Mouse (Mus musculus) cortical plate, adult 2 months (tissue): ENCODE measurements around the gene Zeb2. TPM values are rescaled to one million over a fixed set of nuclear protein-coding genes. Genes with fewer than 3 reads are reported as not detected.

Source experiments
- H3K27ac ChIP-seq: fragments of 200-500 bp; 2 replicates; pipeline ENCODE4 v1.5.1; 2012; ENCODE audit warnings: low read length, control low read depth, inconsistent platforms; ENCODE audit not compliant: insufficient read depth
- H3K4me1 ChIP-seq: fragments of 200-500 bp; 2 replicates; pipeline ENCODE4 v1.6.1; 2011; ENCODE audit warnings: low read length; ENCODE audit not compliant: control insufficient read depth, insufficient read depth
- H3K4me3 ChIP-seq: fragments of 200-500 bp; 2 replicates; pipeline ENCODE4 v1.5.1; 2011; ENCODE audit warnings: mild to moderate bottlenecking, low read length, control low read depth; ENCODE audit not compliant: insufficient read depth
- CTCF ChIP-seq: fragments of 200-500 bp; IDR thresholded peaks from 2 replicates; pipeline ENCODE4 v1.5.1; 2011; ENCODE audit warnings: mild to moderate bottlenecking, control low read depth, low read length; ENCODE audit not compliant: insufficient read depth; ENCODE audit errors: extremely low read depth
- POLR2A ChIP-seq: fragments of 200-500 bp; IDR thresholded peaks from 2 replicates; pipeline ENCODE4 v1.6.1; 2011; ENCODE audit warnings: mild to moderate bottlenecking, low read length, control low read depth; ENCODE audit not compliant: insufficient read depth; ENCODE audit errors: extremely low read depth
- polyA plus RNA-seq: library from polyadenylated mRNA; depleted of rRNA; stranded (reverse); fragments of >200 nt; gene quantifications from 2 replicates; pipeline ENCODE4 v1.2.3, GENCODE M21; 2012

Zeb2 gene
- polyA plus RNA-seq, 1 experiment, result 65.4 TPM

DNA sequence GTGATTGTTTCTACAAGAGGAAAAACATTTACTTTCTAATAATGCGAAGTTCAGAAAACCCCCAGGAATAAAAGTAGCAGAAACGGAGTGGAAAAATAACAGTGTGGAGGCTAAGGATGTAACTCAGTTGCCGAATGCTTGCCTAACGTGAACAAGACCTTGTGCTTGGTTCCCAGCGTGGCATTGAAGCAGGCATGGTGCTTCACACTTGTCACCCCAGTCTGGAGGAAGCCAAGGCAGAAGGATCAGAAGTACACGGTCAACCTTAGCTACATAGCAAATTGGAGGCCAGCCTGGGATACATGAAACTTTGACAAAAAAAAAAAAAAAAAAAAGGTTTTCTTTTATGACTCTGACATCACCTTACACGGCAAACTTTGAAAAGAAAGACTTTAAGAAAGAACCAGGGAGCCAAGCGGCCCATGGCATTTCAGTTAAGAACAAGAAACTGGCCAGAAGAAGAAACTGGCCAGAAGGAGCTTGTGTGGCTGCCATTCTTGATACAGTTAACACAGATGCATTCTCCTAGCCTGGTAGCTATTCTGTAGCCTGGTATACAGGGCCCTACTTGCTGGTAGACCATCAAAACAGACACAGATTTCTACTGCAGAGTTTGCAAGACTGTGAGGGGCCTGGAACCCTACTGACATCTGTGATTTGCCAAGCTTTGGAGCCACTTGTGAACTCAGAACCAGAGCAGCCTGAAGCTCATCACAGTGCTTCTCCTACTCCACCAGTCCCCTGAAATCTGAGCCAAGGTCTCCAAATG, 26.5 kb downstream of the Zeb2 start:
- Histone ChIP-seq H3K4me1 (peaks cover 21% of the 10 kb centered on the region), H3K4me3 (no peak overlapping the region), H3K27ac (peak overlapping the region; percentile 54; the same call in 1 of the 2 replicates)
- TF ChIP-seq CTCF (no peak), POLR2A (no peak)

DNA sequence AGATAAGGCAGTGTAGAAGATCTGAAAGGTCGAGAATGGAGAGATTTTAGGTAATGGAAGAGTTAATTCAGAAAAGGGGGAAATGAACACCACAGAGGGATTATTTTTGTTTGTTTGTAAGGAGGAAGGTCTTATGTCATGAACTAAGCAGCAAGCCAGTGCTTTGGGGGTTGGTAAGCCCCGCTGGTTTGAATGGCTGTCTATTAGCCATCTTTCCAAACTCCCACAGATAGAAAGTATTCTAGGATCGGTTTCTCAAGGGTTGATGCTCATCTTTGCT, 28.0 kb downstream of the Zeb2 start:
- TF ChIP-seq POLR2A (no peak), CTCF (no peak)
- Histone ChIP-seq H3K27ac (peak overlapping the region; percentile 54), H3K4me1 (peaks cover 21% of the 10 kb centered on the region), H3K4me3 (no peak overlapping the region)

DNA sequence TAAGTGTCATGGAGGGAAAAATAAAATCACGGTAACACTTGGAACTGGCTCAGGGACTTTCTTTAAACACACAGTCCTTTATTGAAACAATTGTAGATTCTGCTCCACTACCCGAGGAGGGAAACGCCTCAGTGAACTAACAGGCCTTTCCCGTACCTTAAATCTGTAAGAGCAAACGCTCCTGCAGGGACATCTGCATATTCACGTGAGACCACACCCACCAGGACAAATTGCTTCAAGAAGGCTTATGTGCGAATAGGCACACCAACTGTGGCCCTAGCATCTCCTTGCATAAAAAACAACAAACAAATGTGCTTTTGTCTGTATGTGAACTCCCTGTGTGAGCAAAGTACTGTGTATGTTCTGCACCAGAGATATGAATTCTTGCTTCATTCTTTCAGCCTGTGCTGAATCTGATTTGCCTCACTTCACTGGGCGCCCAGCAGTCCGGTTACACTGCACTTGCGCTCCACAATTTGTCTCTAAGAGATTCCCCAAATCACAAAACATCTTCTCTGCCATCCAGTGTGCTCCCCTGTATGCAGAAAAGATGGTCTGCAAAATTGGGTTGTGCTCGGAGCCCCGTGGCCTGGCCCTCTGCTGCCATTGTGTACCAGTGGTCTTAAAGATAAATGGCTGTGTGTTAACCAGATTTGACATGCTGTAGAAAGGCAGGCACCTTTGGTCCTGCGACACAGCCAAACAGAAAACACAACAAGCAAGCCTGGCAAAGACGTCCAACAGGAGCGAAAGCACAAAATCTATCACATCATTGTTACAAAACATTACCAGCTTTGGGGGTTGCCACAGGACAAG, 28.6 kb downstream of the Zeb2 start:
- TF ChIP-seq POLR2A (no peak), CTCF (no peak)
- Histone ChIP-seq H3K27ac (peak overlapping the region; percentile 54), H3K4me1 (peaks cover 18% of the 10 kb centered on the region), H3K4me3 (no peak overlapping the region)

DNA sequence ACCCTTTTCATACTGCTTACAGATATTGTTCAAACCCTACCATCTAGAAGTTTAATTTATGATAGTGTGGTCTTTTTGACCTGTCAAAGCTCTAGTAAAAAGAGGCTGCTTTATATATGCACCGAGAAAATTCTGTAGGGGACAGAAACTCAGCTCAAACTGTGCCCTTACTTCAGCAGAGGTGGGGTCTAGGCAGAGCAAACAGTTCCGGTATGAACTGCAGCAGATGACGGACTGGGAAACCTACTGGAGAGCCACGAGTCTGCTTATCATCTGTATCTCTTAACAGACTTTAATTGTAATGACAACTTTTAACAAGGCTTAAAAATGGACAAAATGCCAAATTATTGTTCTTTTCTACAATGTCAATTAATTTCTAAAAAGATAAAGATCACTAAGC, 30.0 kb downstream of the Zeb2 start:
- Histone ChIP-seq H3K4me3 (no peak overlapping the region), H3K27ac (peak overlapping the region; percentile 10; the same call in 1 of the 2 replicates), H3K4me1 (peaks cover 20% of the 10 kb centered on the region)
- TF ChIP-seq CTCF (no peak), POLR2A (no peak)

DNA sequence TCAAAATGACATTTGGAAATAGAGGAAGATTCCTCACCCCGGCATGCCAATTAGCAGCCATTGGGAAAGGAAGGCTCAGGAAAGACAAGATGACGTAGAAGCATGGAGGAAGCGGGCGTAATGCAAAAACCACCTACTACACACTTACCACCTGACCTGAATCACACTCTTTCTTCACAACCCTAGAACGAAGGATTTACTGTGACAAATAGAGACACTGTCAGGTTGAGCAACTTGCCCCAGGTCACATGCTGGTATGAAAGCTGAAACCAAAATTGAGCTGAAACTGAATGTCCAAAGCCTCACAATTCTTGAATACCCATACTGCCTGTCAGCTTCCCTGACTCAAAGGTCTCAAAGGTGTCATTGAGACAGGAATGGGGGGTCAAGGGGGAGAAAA, 31.5 kb downstream of the Zeb2 start:
- TF ChIP-seq POLR2A, result no peak
- H3K4me3 ChIP-seq, result no peak overlapping the region
- peak overlapping the region; percentile 92 for H3K27ac ChIP-seq
- H3K4me1 ChIP-seq, result peaks cover 20% of the 10 kb centered on the region

DNA sequence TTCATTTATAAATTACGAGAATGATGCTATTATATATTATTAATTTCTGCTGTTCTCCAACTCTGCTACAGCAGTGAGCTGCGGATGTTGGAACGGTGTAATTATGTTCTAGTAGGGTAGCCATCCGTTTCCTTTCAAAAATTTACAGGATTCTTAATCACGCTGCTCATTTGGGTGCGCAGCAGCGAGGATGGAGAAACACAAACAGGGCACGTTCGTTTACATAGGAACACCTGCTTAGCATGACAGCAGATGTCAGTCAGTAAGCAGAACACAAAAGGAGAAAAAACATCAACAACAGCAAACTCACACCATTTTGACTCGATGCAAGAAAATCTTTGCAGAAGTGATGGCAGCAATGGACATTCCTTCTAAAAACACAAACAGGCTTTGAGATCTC, 34.2 kb downstream of the Zeb2 start:
- H3K4me1 ChIP-seq, result peaks cover 14% of the 10 kb centered on the region
- no peak for TF ChIP-seq CTCF
- no peak for TF ChIP-seq POLR2A
- H3K4me3 ChIP-seq, result no peak overlapping the region
- H3K27ac ChIP-seq, result peak overlapping the region; percentile 85

DNA sequence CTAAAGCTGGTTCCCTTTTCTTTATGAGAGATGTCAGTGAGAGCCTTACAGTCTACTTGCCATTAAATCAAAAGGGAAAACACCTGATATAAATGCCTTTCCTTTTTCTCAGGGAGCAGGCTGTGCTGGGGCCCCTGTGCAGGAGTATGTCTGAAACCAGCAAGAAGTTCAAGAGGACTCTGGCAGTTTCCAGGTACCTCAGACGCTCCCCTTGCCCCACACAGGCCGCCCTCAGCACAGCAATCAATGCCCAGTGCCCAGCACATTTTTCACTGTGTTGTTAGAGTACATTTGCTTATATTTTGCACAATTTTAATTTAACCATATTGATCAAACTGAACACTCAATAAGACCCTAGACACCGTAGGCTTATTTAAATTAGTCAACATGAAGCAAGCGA, 35.6 kb downstream of the Zeb2 start:
- H3K4me1 ChIP-seq, result peaks cover 12% of the 10 kb centered on the region
- TF ChIP-seq CTCF (no peak), POLR2A (no peak)
- peak overlapping the region; percentile 28; the same call in 1 of the 2 replicates for H3K27ac ChIP-seq
- no peak overlapping the region for H3K4me3 ChIP-seq

DNA sequence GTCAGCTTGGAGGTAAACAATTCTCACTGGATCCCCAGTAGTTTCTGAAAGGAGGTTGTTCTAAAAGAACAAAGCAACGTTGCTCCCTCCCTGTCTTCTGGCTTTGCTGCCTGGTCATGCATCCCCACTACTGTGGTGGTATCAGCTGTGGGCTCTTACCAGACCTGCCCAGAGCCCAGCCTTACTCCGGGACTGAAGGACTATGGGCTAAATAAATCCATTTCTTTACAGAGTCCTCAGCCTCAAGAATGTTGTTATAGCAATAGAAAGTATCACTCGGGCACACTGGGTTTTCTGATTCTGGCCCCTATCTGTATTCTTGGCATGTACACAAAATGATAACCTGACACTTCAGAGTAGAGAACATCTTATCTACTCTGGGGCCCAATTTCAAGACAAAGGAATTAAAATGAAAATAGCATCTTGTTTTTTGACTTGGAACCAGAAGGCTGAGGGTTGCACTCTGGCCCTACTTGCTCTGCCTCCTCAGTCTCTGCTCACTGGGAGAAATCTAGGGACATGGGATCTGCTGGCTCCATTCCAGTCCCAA, 39.2 kb downstream of the Zeb2 start:
- Histone ChIP-seq H3K4me1 (peaks cover 2% of the 10 kb centered on the region; the same call in 1 of the 2 replicates), H3K4me3 (no peak overlapping the region), H3K27ac (no peak overlapping the region)
- no peak for TF ChIP-seq CTCF
- no peak for TF ChIP-seq POLR2A

DNA sequence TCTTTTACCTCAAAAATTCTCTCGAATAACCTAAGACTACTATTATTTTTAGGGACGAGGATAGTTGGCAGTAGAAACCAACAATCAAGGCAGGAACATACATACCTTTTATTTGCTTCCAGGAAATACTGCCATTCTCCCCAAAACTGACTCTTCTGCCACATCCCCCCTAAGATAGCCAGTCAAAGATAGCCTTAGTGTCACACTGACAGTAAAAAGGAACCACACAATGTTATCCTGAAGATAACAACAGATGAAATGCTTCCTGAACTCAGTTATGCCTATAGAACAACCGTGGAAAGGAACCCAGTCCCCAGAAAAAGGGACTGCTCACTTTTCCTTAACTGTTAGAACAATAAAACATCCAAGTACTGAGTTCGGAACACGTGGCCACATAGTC, 39.8 kb downstream of the Zeb2 start:
- peaks cover 4% of the 10 kb centered on the region; the same call in 1 of the 2 replicates for H3K4me1 ChIP-seq
- TF ChIP-seq CTCF, result no peak
- TF ChIP-seq POLR2A, result no peak
- no peak overlapping the region for H3K4me3 ChIP-seq
- no peak overlapping the region for H3K27ac ChIP-seq

DNA sequence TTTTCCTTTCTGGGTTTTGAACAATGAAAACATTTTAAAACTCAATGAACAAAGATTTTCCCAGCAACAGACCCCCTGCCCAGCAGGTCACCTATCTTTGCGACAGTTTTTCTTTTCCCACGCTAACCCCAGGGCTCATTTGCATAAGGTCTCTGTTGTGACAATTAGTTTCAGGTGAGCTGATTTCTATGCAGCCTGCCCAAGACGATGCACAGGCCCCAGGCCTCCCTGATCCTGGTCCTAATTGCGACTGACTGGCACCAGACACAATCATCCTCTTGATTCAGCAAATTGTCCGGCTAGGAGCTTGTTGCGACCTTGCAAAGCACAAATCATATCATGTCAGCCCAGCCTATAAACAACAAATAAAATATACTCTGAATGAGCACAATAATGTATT, 44.2 kb downstream of the Zeb2 start:
- H3K4me3 ChIP-seq, result no peak overlapping the region
- TF ChIP-seq CTCF, result no peak
- peaks cover 8% of the 10 kb centered on the region; the same call in 1 of the 2 replicates for H3K4me1 ChIP-seq
- no peak overlapping the region for H3K27ac ChIP-seq

DNA sequence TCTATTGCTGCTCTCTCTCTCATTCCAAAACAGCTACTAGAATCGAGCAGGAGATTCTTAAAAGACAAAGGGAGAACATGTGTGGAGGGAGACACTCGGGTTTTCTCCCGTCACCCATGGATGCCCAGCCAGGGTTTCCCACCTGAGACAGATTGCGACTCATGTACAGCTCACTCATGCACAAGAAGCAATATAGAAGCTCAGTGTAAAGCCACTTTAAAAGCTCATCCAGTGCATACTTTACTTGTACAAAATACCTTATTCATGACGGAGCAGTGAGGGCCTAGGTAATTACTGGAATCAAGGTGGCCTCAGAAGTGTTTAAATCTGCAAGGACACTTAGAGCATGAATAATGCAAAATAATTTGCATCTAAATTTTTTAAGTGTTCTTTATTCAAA, 45.9 kb downstream of the Zeb2 start:
- Histone ChIP-seq H3K4me3 (no peak overlapping the region), H3K27ac (peak overlapping the region; percentile 84; the same call in 1 of the 2 replicates), H3K4me1 (peaks cover 10% of the 10 kb centered on the region; the same call in 1 of the 2 replicates)
- no peak for TF ChIP-seq CTCF
- TF ChIP-seq POLR2A, result no peak
